Mouse (Mus musculus): ENCODE results near the gene Myl4. TPM values are rescaled to one million over a fixed set of nuclear protein-coding genes. Genes with fewer than 3 reads are reported as not detected.

Gene Myl4
- polyA plus RNA-seq (2011; ENCODE audit: insufficient read depth, insufficient read length, low read depth, missing spikeins) = 3.8 and 4.3 TPM in 2 replicates

DNA sequence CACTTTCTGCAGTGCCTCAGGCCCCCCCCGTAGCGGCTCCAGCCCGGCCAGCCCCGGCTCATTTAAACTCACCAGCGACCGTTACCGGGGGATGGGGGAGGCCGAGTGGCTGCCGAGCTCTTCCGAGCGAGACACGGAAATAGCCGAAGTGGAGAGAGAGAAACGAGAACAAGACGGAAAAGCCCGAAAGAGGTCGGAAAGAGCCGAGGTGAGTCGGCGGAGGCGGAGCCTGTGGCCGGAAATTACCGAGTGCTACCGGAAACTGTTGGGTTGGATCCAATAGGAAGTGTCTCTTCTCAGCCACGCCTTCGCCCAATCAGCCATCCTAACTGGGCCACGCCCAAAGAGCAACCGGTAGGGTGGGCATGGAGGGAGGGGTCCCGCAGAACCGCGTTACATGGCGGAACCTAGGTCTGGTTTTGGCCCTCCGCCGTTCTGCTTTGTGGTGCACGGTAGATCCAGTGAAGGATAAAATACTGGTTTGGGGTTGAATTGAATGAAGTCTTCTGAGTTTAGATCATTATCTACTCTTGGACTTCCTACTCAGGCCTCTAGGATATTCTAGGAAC lies at the start of gene Myl4, which contains the start of gene Cdc27:
Gene Myl4, plus strand, starts transcription at position 258 of the 569 bp plus-strand sequence.
Gene Cdc27, minus strand, starts transcription at position 215 of the 569 bp plus-strand sequence.
- no peak for TF ChIP-seq CTCF (IDR thresholded peaks at IDR 0.05; ENCODE audit: low read depth, low read length)
- TF ChIP-seq POLR2A (IDR thresholded peaks at IDR 0.05; ENCODE audit: insufficient read depth, low read length) = peak; percentile 96
- TF ChIP-seq EP300 (IDR thresholded peaks at IDR 0.05; ENCODE audit: insufficient read depth, low read depth, low read length) = 0 out of 2 replicates have a peak, but pooled peaks have one; percentile 20
- H3K4me1 ChIP-seq (ENCODE audit: control insufficient read depth, insufficient read depth, low read length) = no peaks in the 10 kb centered on the region
- H3K9ac ChIP-seq (ENCODE audit: low read depth, poor library complexity, severe bottlenecking) = peak within 1 kb of the TSS; percentile 87
- no peaks in the 10 kb centered on the region for H3K27me3 ChIP-seq (ENCODE audit: control insufficient read depth, insufficient read depth, low read length, poor library complexity, severe bottlenecking)
- H3K9me3 ChIP-seq (replicated peaks; ENCODE audit: control insufficient read depth, insufficient read depth, low read length, poor library complexity, severe bottlenecking) = no peaks in the 10 kb centered on the region
- peak within 1 kb of the TSS; percentile 58 for H3K27ac ChIP-seq (ENCODE audit: insufficient read depth, low read length)
- peak within 1 kb of the TSS; percentile 78 for H3K4me3 ChIP-seq (ENCODE audit: low read depth, low read length)
- peaks cover 7% of the 10 kb centered on the region; the same call in 1 of the 2 replicates for H3K36me3 ChIP-seq (ENCODE audit: control insufficient read depth, insufficient read depth, low read length, poor library complexity, severe bottlenecking)

GRCm38 (mm10) chr11:104508455-104508854 lies 42.0 kb upstream of the Myl4 start:
- no peak for TF ChIP-seq EP300 (IDR thresholded peaks at IDR 0.05; ENCODE audit: insufficient read depth, low read depth, low read length)
- TF ChIP-seq CTCF (IDR thresholded peaks at IDR 0.05; ENCODE audit: low read depth, low read length) = no peak
- TF ChIP-seq POLR2A (IDR thresholded peaks at IDR 0.05; ENCODE audit: insufficient read depth, low read length) = no peak
- H3K9me3 ChIP-seq (replicated peaks; ENCODE audit: control insufficient read depth, insufficient read depth, low read length, poor library complexity, severe bottlenecking) = no peaks in the 10 kb centered on the region
- no peak overlapping the region for H3K9ac ChIP-seq (ENCODE audit: low read depth, poor library complexity, severe bottlenecking)
- H3K27me3 ChIP-seq (ENCODE audit: control insufficient read depth, insufficient read depth, low read length, poor library complexity, severe bottlenecking) = no peaks in the 10 kb centered on the region
- H3K27ac ChIP-seq (ENCODE audit: insufficient read depth, low read length) = no peak overlapping the region
- peaks cover 70% of the 10 kb centered on the region for H3K36me3 ChIP-seq (ENCODE audit: control insufficient read depth, insufficient read depth, low read length, poor library complexity, severe bottlenecking)
- H3K4me3 ChIP-seq (ENCODE audit: low read depth, low read length) = no peak overlapping the region
- no peaks in the 10 kb centered on the region for H3K4me1 ChIP-seq (ENCODE audit: control insufficient read depth, insufficient read depth, low read length)

GRCm38 (mm10) chr11:104510606-104511005 lies 39.9 kb upstream of the Myl4 start:
- Histone ChIP-seq H3K9ac (ENCODE audit: low read depth, poor library complexity, severe bottlenecking) (no peak overlapping the region), H3K9me3 (replicated peaks; ENCODE audit: control insufficient read depth, insufficient read depth, low read length, poor library complexity, severe bottlenecking) (no peaks in the 10 kb centered on the region), H3K4me3 (ENCODE audit: low read depth, low read length) (no peak overlapping the region), H3K27me3 (ENCODE audit: control insufficient read depth, insufficient read depth, low read length, poor library complexity, severe bottlenecking) (no peaks in the 10 kb centered on the region), H3K27ac (ENCODE audit: insufficient read depth, low read length) (no peak overlapping the region), H3K4me1 (ENCODE audit: control insufficient read depth, insufficient read depth, low read length) (no peaks in the 10 kb centered on the region), H3K36me3 (ENCODE audit: control insufficient read depth, insufficient read depth, low read length, poor library complexity, severe bottlenecking) (peaks cover 65% of the 10 kb centered on the region)
- TF ChIP-seq EP300 (IDR thresholded peaks at IDR 0.05; ENCODE audit: insufficient read depth, low read depth, low read length) (no peak), CTCF (IDR thresholded peaks at IDR 0.05; ENCODE audit: low read depth, low read length) (peak; percentile 32)

DNA sequence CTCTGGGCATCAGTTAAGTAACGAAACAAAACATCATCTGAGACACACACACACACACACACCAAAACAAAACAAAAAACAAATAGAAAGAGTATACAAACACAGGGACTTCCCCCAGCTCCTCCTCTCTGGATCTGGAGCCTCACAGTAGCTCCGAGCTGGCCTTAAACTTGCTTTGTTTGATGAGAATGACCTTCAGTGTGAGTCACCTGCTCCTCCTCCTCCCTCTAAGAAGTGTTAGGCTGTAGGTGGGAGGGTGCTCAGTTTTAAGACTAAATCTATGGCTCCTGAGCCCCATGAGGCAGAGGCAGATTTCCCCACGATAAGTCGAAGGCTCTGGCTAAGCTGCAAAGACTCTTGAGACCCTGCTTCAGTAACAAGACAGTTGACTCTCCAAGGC lies 38.0 kb upstream of the Myl4 start:
- H3K36me3 ChIP-seq (ENCODE audit: control insufficient read depth, insufficient read depth, low read length, poor library complexity, severe bottlenecking) = peaks cover 70% of the 10 kb centered on the region
- H3K4me3 ChIP-seq (ENCODE audit: low read depth, low read length) = no peak overlapping the region
- no peaks in the 10 kb centered on the region for H3K4me1 ChIP-seq (ENCODE audit: control insufficient read depth, insufficient read depth, low read length)
- no peak for TF ChIP-seq CTCF (IDR thresholded peaks at IDR 0.05; ENCODE audit: low read depth, low read length)
- no peak for TF ChIP-seq POLR2A (IDR thresholded peaks at IDR 0.05; ENCODE audit: insufficient read depth, low read length)
- no peak for TF ChIP-seq EP300 (IDR thresholded peaks at IDR 0.05; ENCODE audit: insufficient read depth, low read depth, low read length)
- no peaks in the 10 kb centered on the region for H3K9me3 ChIP-seq (replicated peaks; ENCODE audit: control insufficient read depth, insufficient read depth, low read length, poor library complexity, severe bottlenecking)
- H3K27ac ChIP-seq (ENCODE audit: insufficient read depth, low read length) = no peak overlapping the region
- H3K27me3 ChIP-seq (ENCODE audit: control insufficient read depth, insufficient read depth, low read length, poor library complexity, severe bottlenecking) = no peaks in the 10 kb centered on the region
- no peak overlapping the region for H3K9ac ChIP-seq (ENCODE audit: low read depth, poor library complexity, severe bottlenecking)

- H3K4me3 ChIP-seq (ENCODE audit: low read depth, low read length) = no peak overlapping the region
- TF ChIP-seq POLR2A (IDR thresholded peaks at IDR 0.05; ENCODE audit: insufficient read depth, low read length) (no peak), CTCF (IDR thresholded peaks at IDR 0.05; ENCODE audit: low read depth, low read length) (no peak), EP300 (IDR thresholded peaks at IDR 0.05; ENCODE audit: insufficient read depth, low read depth, low read length) (no peak)
- no peaks in the 10 kb centered on the region for H3K27me3 ChIP-seq (ENCODE audit: control insufficient read depth, insufficient read depth, low read length, poor library complexity, severe bottlenecking)
- peaks cover 70% of the 10 kb centered on the region for H3K36me3 ChIP-seq (ENCODE audit: control insufficient read depth, insufficient read depth, low read length, poor library complexity, severe bottlenecking)
- no peaks in the 10 kb centered on the region for H3K4me1 ChIP-seq (ENCODE audit: control insufficient read depth, insufficient read depth, low read length)
- no peak overlapping the region for H3K27ac ChIP-seq (ENCODE audit: insufficient read depth, low read length)
- H3K9me3 ChIP-seq (replicated peaks; ENCODE audit: control insufficient read depth, insufficient read depth, low read length, poor library complexity, severe bottlenecking) = no peaks in the 10 kb centered on the region
- no peak overlapping the region for H3K9ac ChIP-seq (ENCODE audit: low read depth, poor library complexity, severe bottlenecking)
Measured at GRCm38 (mm10) chr11:104525935-104526334, 24.5 kb upstream of the Myl4 start.

DNA sequence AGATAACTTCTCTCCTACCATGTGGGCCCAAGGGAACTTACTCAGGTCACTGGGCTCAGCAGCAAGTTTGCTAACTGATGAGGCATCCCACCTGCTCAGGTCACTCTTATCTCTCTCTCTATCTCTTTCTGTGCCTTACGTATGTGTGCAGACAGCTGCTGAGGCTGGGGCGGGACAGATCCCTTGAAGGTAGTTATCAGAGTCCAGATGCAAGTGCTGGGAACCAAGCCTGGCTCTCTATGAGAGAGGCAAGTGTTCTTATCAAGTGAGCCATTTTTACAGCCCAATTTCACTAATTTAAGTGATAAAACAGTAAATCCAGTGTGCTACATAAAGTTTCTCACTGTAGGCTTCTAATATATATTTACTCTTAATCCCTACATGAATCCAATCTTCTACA lies 13.6 kb upstream of the Myl4 start:
- Histone ChIP-seq H3K9me3 (replicated peaks; ENCODE audit: control insufficient read depth, insufficient read depth, low read length, poor library complexity, severe bottlenecking) (no peaks in the 10 kb centered on the region), H3K36me3 (ENCODE audit: control insufficient read depth, insufficient read depth, low read length, poor library complexity, severe bottlenecking) (peaks cover 30% of the 10 kb centered on the region), H3K4me1 (ENCODE audit: control insufficient read depth, insufficient read depth, low read length) (no peaks in the 10 kb centered on the region), H3K4me3 (ENCODE audit: low read depth, low read length) (no peak overlapping the region), H3K27me3 (ENCODE audit: control insufficient read depth, insufficient read depth, low read length, poor library complexity, severe bottlenecking) (no peaks in the 10 kb centered on the region), H3K9ac (ENCODE audit: low read depth, poor library complexity, severe bottlenecking) (no peak overlapping the region), H3K27ac (ENCODE audit: insufficient read depth, low read length) (no peak overlapping the region)
- TF ChIP-seq EP300 (IDR thresholded peaks at IDR 0.05; ENCODE audit: insufficient read depth, low read depth, low read length) (no peak), POLR2A (IDR thresholded peaks at IDR 0.05; ENCODE audit: insufficient read depth, low read length) (no peak), CTCF (IDR thresholded peaks at IDR 0.05; ENCODE audit: low read depth, low read length) (no peak)

Measured in ES-Bruce4 (cell line).